Mouse (Mus musculus): ENCODE results near the gene Dnmt3c.
"Not testable (repeated sequence)": the region's sequence is repeated elsewhere in the genome, so short reads cannot be mapped to it uniquely, and the experiment has no call there.

Gene Dnmt3c

DNA sequence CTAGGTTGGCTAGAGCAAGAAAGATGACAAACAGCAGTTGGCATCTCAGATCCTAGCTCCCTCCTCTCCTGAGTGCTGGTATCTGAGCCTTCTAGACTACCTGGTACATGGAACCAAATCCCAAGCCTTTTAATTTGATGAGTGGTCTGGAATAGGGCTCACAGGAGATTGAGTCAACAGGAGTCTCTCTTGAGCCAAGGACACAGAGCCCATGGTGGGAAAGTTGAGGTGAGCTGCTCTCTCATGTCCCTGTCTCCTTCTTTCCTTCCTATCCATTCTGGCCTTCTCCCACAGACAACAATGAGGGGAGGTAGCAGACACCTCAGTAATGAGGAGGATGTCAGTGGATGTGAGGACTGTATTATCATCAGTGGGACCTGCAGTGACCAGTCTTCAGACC, at the start of gene Dnmt3c:
Gene Dnmt3c (plus strand): TSS at position 301 of the 400 bp plus-strand sequence.
- no peak for DNase-seq

DNA sequence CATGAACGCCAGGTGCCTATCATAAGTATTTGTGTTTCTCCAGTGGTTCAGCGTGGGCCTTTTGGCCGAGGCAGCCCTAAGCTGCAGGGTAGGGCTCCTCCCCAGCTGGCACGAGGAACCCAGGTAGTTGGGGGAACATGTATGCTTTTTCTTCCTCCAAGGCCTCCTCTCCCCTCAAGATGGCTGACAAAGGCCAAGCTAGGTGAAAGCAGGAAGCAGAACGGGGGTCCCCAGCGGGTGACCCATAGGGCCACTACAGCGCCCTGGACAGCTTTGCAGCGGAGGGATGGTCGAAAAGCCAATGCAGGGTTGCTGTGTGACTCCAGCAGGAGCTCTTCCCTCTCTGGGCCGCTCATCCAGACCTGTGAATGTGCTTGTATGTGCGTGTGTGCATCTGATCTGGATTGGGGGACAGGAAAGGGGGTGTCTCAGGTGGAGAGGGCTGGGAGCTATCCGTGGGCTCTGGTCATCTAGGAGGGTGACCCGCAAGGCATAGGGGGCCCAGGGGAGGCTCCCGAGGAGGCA, 47.6 kb upstream of the Dnmt3c start:
- peak in 1 of 2 experiments; percentile 14 for DNase-seq

- peak; percentile 71 to 75 for DNase-seq
Observed at GRCm38 (mm10) chr2:153649298-153650013, 47.0 kb upstream of the Dnmt3c start, which contains the start of gene Dnmt3b. Gene Dnmt3b (plus strand): TSS chr2:153649450.

GRCm38 (mm10) chr2:153650014-153650687, 46.3 kb upstream of the Dnmt3c start:
- DNase-seq, result peak; percentile 55 to 59

- DNase-seq, result no peak
Observed at GRCm38 (mm10) chr2:153651681-153652080, 44.8 kb upstream of the Dnmt3c start.

GRCm38 (mm10) chr2:153657659-153658058, 38.8 kb upstream of the Dnmt3c start:
- not testable (repeated sequence) for DNase-seq

GRCm38 (mm10) chr2:153660616-153661015, 35.8 kb upstream of the Dnmt3c start:
- DNase-seq, result no peak

- DNase-seq, result no peak
Observed at GRCm38 (mm10) chr2:153665401-153665800, 31.1 kb upstream of the Dnmt3c start.

GRCm38 (mm10) chr2:153668754-153669376, 27.6 kb upstream of the Dnmt3c start:
- DNase-seq, result no peak

DNA sequence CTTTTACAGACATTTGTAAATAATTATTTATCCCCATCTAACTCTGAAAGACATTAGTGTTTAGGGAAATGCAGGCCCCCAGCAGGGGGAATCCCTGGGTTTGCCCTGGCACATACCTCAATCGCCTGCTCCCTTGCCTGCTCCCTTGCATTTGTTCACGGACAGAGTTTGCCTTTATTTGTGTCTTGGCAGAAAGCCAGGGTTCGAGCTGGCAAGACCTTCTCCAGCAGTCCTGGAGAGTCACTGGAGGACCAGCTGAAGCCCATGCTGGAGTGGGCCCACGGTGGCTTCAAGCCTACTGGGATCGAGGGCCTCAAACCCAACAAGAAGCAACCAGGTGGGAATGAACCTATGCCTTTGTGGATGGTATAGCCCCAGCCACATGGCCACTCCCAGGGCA, 26.3 kb upstream of the Dnmt3c start:
- no peak for DNase-seq

DNA sequence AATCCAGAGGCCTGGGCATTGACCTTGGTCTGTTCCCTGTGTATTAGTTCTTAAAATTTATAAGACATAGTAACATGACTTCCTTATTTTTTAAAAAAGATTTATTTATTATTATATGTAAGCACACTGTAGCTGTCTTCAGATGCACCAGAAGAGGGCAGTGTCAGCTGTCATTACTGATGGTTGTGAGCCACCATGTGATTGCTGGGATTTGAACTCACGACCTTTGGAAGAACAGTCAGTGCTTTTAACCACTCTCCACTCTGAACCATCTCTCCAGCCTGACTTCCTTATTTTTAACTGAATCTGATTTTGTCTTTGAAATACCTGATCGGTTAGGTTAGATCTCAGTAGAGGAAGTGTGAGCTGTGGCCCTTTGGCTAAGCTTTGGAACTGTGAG, 23.8 kb upstream of the Dnmt3c start:
- DNase-seq, result no peak

GRCm38 (mm10) chr2:153675364-153675763, 21.1 kb upstream of the Dnmt3c start:
- DNase-seq, result not testable (repeated sequence)

- no peak for DNase-seq
Observed at GRCm38 (mm10) chr2:153676944-153677343, 19.5 kb upstream of the Dnmt3c start.

DNA sequence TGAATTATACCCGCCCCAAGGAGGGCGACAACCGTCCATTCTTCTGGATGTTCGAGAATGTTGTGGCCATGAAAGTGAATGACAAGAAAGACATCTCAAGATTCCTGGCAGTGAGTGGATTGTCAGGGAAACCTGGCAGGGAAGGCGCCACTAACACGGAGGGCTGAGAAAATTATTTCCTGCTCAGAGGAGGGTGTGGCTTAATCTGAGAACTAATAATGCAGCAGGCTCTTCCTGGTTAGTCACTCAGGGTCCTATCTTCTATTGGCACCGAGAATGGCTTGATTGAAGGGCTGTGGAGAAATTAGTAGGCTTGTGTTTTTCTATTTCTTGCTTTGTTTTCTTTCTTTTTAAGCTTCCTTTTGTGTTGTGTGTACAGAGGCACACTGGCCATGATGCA, 18.9 kb upstream of the Dnmt3c start:
- no peak for DNase-seq

DNA sequence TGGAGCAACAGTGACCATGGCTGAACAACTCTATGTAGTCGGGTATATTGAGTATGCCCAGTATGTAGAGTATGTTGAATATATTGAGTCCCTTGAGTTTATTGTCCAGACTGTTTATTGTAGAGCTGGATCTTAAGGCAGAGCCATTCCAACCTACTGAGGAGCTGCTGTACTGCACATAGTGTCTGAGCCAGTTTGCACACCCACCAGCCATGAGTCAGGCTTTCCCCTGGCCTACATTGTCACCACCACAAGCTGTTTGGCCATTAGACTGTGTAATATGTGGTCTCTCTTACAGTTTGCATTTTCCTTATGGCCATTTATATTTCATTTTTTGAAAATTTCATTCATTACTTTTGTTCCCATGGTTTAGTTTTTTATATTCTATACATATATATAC, 16.5 kb upstream of the Dnmt3c start:
- DNase-seq, result no peak

DNA sequence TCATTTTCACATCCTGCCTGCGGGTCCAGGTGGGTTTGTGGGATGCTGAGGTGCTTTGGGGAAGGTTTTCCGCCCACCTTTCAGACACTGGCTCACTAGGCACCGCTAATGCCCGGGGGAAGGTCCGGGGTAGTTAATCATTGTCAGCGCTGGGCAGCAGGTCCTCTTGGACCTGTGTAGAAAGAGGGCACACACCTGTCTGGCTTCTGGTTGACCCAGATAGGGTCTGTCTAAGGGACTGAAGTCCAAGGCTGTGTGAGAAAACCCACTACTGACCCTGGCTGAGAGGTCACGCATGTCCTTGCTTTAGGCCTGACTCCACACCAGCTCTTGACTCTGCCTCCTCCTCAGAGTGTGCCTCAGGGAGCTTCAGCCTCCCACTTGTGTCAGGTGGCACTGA, 3.0 kb upstream of the Dnmt3c start:
- not testable (repeated sequence) for DNase-seq

DNA sequence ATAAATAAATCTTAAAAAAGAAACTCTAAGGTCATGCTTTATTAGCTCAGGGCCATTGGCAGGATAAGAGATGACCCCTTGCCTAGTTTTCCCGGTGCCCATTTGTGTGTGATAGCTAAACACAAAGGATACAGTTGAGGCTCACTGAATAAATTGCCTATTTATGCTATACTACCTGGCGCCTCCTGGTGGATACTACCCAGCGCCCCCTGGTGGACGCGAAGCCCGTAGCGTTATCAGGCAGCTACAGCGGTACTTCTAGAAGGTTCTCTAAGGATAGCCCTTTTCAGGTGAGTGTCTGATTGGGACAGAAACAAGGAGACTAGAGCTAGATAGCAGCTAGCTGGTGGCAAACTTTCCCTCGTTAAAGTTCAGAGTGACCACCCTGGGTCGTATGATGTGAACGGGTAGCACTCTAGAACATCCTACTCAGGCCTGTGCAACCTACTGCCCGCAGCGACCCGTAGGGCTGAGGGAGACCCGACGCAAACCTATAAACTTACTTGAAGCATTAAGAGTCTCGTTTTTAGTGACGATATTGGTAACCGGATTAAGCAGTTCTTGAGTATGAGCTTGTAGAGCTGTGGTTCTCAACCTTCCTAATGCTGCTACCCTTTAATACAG, 1.9 kb upstream of the Dnmt3c start:
- peak; percentile 83 for DNase-seq

- no peak for DNase-seq
Observed at GRCm38 (mm10) chr2:153703389-153703788, 6.9 kb downstream of the Dnmt3c start.

DNA sequence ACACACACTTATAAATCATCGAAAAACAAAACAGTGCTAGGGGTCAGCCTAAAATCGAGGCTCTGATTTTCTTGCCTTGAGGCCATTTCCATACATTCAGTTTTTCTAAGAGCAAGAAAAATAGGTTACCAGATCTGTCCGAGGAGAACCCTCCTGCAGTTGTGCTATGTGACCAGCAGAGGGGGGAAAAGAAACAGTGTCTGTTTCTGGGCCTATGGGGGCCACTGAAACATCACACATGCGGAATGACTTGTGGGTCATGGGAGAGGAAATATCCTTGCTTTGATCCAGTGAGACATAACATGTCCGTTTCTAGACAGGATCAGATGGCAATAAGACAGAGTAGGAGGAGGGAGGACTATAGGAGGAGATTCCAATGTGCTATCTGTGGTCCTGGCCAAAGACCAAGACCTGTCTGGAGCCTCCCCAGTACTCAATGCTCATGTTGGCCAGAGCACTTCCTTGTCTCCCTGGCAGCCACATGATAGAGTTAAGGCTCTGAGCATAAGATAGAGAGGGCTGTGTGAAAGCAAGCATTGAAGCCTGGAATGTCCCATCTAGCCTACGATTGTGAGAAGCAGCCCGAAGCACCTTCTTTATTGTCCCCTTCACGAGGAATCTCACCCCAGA, 14.4 kb downstream of the Dnmt3c start:
- peak; percentile 31 to 40 for DNase-seq

GRCm38 (mm10) chr2:153712646-153713091, 16.2 kb downstream of the Dnmt3c start:
- DNase-seq, result no peak

DNA sequence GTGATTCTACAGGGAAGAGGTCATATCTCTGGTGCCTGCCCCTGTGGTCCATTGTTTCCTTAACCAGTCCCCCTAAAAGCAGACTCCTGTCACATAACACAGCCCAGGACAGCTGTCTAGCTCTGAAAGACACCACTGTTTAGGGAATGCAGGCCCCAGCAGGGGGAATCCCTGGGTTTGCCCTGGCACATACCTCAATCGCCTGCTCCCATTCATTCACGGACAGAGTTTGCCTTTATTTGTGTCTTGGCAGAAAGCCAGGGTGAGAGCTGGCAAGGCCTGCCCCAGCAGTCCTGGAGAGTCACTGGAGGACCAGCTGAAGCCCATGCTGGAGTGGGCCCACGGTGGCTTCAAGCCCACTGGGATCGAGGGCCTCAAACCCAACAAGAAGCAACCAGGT, 16.8 kb downstream of the Dnmt3c start:
- DNase-seq, result no peak

- not testable (repeated sequence) for DNase-seq
Observed at GRCm38 (mm10) chr2:153717861-153718260, 21.4 kb downstream of the Dnmt3c start.

- DNase-seq, result no peak
Observed at GRCm38 (mm10) chr2:153723098-153723497, 26.6 kb downstream of the Dnmt3c start.
